Mouse (Mus musculus) heart, postnatal 0 days (tissue): ENCODE measurements around the gene Crym.

Source experiments
- CTCF ChIP-seq: IDR thresholded peaks from 2 replicates; pipeline ENCODE4 v1.5.1; 2016; ENCODE audit warnings: antibody characterized with exemption, control low read depth, low read depth
- EP300 ChIP-seq: IDR thresholded peaks from 2 replicates; pipeline ENCODE4 v1.6.1; 2016; ENCODE audit warnings: antibody characterized with exemption, low read depth

DNA sequence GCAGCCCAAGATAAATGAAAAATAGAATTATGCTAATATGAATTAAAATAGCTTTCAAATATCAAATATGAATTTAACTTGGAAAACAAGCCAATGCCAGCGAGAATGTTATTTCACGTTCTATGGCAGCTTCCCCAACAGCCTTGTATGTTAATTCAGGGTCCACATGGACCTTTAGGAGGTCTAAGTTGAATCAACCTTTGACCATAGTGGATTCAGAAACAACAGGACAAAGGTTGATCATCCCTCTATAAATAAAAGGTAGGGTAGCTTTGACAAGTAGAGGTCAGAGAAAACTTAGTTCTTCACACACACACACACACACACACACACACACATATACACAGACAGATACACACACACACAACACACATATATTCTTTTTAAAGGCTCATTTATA, 51.0 kb downstream of the Crym start:
- TF ChIP-seq EP300 (no peak), CTCF (no peak)
